Mouse (Mus musculus) CH12.LX (cell line): Measurements from ENCODE around the gene Dennd2c. TPM values are rescaled to one million over a fixed set of nuclear protein-coding genes. Genes with fewer than 3 reads are reported as not detected.

ENCODE experiments used
- DNase-seq: peaks from one replicate; pipeline ENCODE4 v3.0.0-alpha.2; 2013; ENCODE audit errors: extremely low read depth
- H3K27ac ChIP-seq: 2 replicates; pipeline ENCODE4 v1.5.1; 2012; ENCODE audit warnings: low read depth, mild to moderate bottlenecking, control low read depth, moderate library complexity; ENCODE audit not compliant: insufficient read depth
- H3K27me3 ChIP-seq: replicated peaks from 2 replicates; pipeline ENCODE3; 2012; ENCODE audit warnings: inconsistent platforms
- H3K36me3 ChIP-seq, 2 experiments: replicated peaks in 1 of 2; 2 replicates each; pipeline versions ENCODE3 to v1.6.1; 2012; ENCODE audit warnings: inconsistent platforms in 1 of 2, low read length in 1 of 2, mild to moderate bottlenecking in 1 of 2, mixed read lengths in 1 of 2, moderate library complexity in 1 of 2; ENCODE audit not compliant: control insufficient read depth in 1 of 2, insufficient read depth in 1 of 2
- H3K4me1 ChIP-seq, 2 experiments: 2 replicates each; pipeline ENCODE4 v1.6.1; 2012; ENCODE audit warnings: inconsistent platforms in 1 of 2, moderate library complexity in 1 of 2; ENCODE audit not compliant: insufficient read depth in 2 of 2, control insufficient read depth in 1 of 2
- H3K4me2 ChIP-seq: 2 replicates; pipeline ENCODE4 v1.6.1; 2012; ENCODE audit warnings: low read depth, mild to moderate bottlenecking, control low read depth; ENCODE audit not compliant: poor library complexity, insufficient read depth, severe bottlenecking
- H3K4me3 ChIP-seq, 3 experiments: fragments of 150-350 bp in 1 of 3; sonication (generic) in 1 of 3; replicated peaks in 1 of 3; 2 replicates each; pipeline versions ENCODE3 to v1.5.1; 2011 to 2012; ENCODE audit warnings: low read depth in 2 of 3, low read length in 2 of 3, mild to moderate bottlenecking in 2 of 3, moderate library complexity in 2 of 3, control low read depth in 1 of 3, improper control_type of control experiment in 1 of 3, inconsistent platforms in 1 of 3, mixed read lengths in 1 of 3; ENCODE audit not compliant: poor library complexity in 1 of 3
- H3K79me2 ChIP-seq: replicated peaks from 2 replicates; pipeline ENCODE4 v1.6.1; 2012; ENCODE audit warnings: mild to moderate bottlenecking, moderate library complexity; ENCODE audit not compliant: control insufficient read depth, poor library complexity, insufficient read depth, severe bottlenecking; ENCODE audit errors: extremely low read depth
- H3K9ac ChIP-seq: 2 replicates; pipeline ENCODE4 v1.6.1; 2012; ENCODE audit warnings: low read depth, mild to moderate bottlenecking, control low read depth, moderate library complexity; ENCODE audit not compliant: insufficient read depth
- H3K9me3 ChIP-seq: replicated peaks from 2 replicates; pipeline ENCODE3; 2012; ENCODE audit warnings: low read length, inconsistent platforms, mixed read lengths
- BHLHE40 ChIP-seq: IDR thresholded peaks from 2 replicates; pipeline ENCODE4 v1.6.1; 2011; ENCODE audit warnings: mild to moderate bottlenecking, low read depth, low read length, improper control_type of control experiment
- CHD1 ChIP-seq: IDR thresholded peaks from 2 replicates; pipeline ENCODE4 v1.6.1; 2012; ENCODE audit warnings: low read depth, low read length, improper control_type of control experiment, inconsistent platforms
- CHD2 ChIP-seq: IDR thresholded peaks from 2 replicates; pipeline ENCODE4 v1.6.1; 2011; ENCODE audit warnings: low read length, improper control_type of control experiment
- ELF1 ChIP-seq: IDR thresholded peaks from 2 replicates; pipeline ENCODE4 v1.6.1; 2014; ENCODE audit warnings: low read depth, mild to moderate bottlenecking, inconsistent platforms, low read length, improper control_type of control experiment
- EP300 ChIP-seq: IDR thresholded peaks from 2 replicates; pipeline ENCODE4 v1.6.1; 2011; ENCODE audit warnings: low read length, improper control_type of control experiment
- GABPA ChIP-seq: IDR thresholded peaks from 2 replicates; pipeline ENCODE4 v1.6.1; 2012; ENCODE audit warnings: low read depth, low read length, improper control_type of control experiment, inconsistent platforms; ENCODE audit not compliant: insufficient replicate concordance
- JUN ChIP-seq: IDR thresholded peaks from 2 replicates; pipeline ENCODE4 v1.6.1; 2011; ENCODE audit warnings: low read depth, mild to moderate bottlenecking, low read length, improper control_type of control experiment, moderate library complexity; ENCODE audit not compliant: insufficient read depth
- JUND ChIP-seq: conservative IDR thresholded peaks from 2 replicates; pipeline ENCODE4 v1.6.1; 2011; ENCODE audit warnings: low read depth, low read length, improper control_type of control experiment
- MAFK ChIP-seq: IDR thresholded peaks from 2 replicates; pipeline ENCODE4 v1.6.1; 2011; ENCODE audit warnings: low read length, improper control_type of control experiment; ENCODE audit not compliant: insufficient replicate concordance
- MAX ChIP-seq: IDR thresholded peaks from 2 replicates; pipeline ENCODE4 v1.6.1; 2011; ENCODE audit warnings: low read length, improper control_type of control experiment
- MAZ ChIP-seq: IDR thresholded peaks from 2 replicates; pipeline ENCODE4 v1.6.1; 2012; ENCODE audit warnings: low read depth, mild to moderate bottlenecking, inconsistent platforms, low read length, improper control_type of control experiment, moderate library complexity
- MEF2A ChIP-seq: IDR thresholded peaks from 2 replicates; pipeline ENCODE4 v1.6.1; 2014; ENCODE audit warnings: low read depth, mild to moderate bottlenecking, inconsistent platforms, low read length, improper control_type of control experiment, borderline replicate concordance
- NELFE ChIP-seq: IDR thresholded peaks from 2 replicates; pipeline ENCODE4 v1.6.1; 2011; ENCODE audit warnings: low read depth, low read length, improper control_type of control experiment
- PAX5 ChIP-seq: IDR thresholded peaks from 2 replicates; pipeline ENCODE4 v1.6.1; 2012; ENCODE audit warnings: low read length, inconsistent platforms, mixed read lengths
- RCOR1 ChIP-seq: conservative IDR thresholded peaks from 2 replicates; pipeline ENCODE4 v1.6.1; 2012; ENCODE audit warnings: low read depth, mild to moderate bottlenecking, inconsistent platforms, low read length, improper control_type of control experiment
- TBP ChIP-seq: conservative IDR thresholded peaks from 2 replicates; pipeline ENCODE4 v1.6.1; 2011; ENCODE audit warnings: low read depth, low read length, improper control_type of control experiment
- TCF12 ChIP-seq: IDR thresholded peaks from 2 replicates; pipeline ENCODE4 v1.6.1; 2014; ENCODE audit warnings: low read depth, mild to moderate bottlenecking, inconsistent platforms, low read length, improper control_type of control experiment
- UBTF ChIP-seq: IDR thresholded peaks from 2 replicates; pipeline ENCODE4 v1.6.1; 2012; ENCODE audit warnings: low read depth, mild to moderate bottlenecking, inconsistent platforms, low read length, improper control_type of control experiment, moderate library complexity
- USF2 ChIP-seq: conservative IDR thresholded peaks from 2 replicates; pipeline ENCODE4 v1.6.1; 2011; ENCODE audit warnings: low read depth, low read length, improper control_type of control experiment
- ZC3H11A ChIP-seq: IDR thresholded peaks from 2 replicates; pipeline ENCODE4 v1.6.1; 2012; ENCODE audit warnings: low read depth, mild to moderate bottlenecking, inconsistent platforms, low read length, improper control_type of control experiment
- ZKSCAN1 ChIP-seq: IDR thresholded peaks from 2 replicates; pipeline ENCODE4 v1.6.1; 2012; ENCODE audit warnings: low read depth, inconsistent platforms, low read length, improper control_type of control experiment, borderline replicate concordance
- ZNF384 ChIP-seq: IDR thresholded peaks from 2 replicates; pipeline ENCODE4 v1.6.1; 2012; ENCODE audit warnings: low read depth, low read length, improper control_type of control experiment, inconsistent platforms
- dilution Hi-C: fragments of 300-500 bp; cut with MboI; formaldehyde crosslinking; loops from 2 replicates; pipeline ENCODE4 v1.14.3; 2020; ENCODE audit warnings: low sequenced_read_pairs; ENCODE audit not compliant: extremely low pct_unique_long_range_greater_than_20kb, extremely low pct_ligation_motif_present
- in situ Hi-C: fragments of 300-500 bp; cut with MboI; formaldehyde crosslinking; loops from 3 replicates; pipeline ENCODE4 v1.14.3; 2019; ENCODE audit warnings: low sequenced_read_pairs, low pct_ligation_motif_present, low pct_unique_long_range_greater_than_20kb, mixed read lengths
- polyA plus RNA-seq: library from polyadenylated mRNA; unstranded; fragments of >175 nt; gene quantifications from 2 replicates; pipeline ENCODE4 v1.2.1, GENCODE M21; 2012; ENCODE audit warnings: low read depth; ENCODE audit not compliant: insufficient read length
- total RNA-seq, 2 experiments: library from RNA; depleted of rRNA; stranded (reverse); fragments of 300-350 nt in 1 of 2; fragments of >200 nt in 1 of 2; gene quantifications; 2 replicates each; pipeline ENCODE4 v1.2.3; 2012 to 2014

Gene Dennd2c
- total and polyA plus RNA-seq, 3 experiments, result 0.13 to 0.27 (median 0.19) TPM

DNA sequence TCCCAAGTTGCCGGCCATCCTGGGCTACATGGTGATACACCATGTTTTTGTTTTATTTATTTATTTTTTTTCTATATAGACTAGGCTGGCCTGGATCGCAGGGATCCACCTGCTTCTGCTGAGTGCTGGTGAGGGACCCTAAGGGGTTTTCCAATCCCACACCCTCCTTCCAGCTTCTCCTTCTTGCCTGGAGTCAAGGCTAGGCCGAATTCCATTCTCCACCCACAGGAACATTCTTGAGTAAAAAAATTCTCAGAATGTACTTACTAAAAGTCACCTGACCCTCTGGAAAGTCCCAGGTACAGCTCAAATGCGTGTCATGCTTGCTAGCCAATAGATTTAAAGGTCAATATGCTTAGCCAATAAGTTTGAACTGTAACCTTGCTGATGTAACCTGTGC, 89.8 kb downstream of the Dennd2c start:
- Histone ChIP-seq H3K4me3 (no peak overlapping the region), H3K4me2 (no peak overlapping the region), H3K79me2 (no peaks in the 10 kb centered on the region), H3K4me1 (no peaks in the 10 kb centered on the region), H3K36me3 (no peaks in the 10 kb centered on the region), H3K9ac (no peak overlapping the region), H3K27me3 (no peaks in the 10 kb centered on the region), H3K9me3 (peaks cover 17% of the 10 kb centered on the region), H3K27ac (no peak overlapping the region)
- DNase-seq, result no peak
- in situ Hi-C loops (no loop called here), dilution Hi-C loops (no loop called here)
- TF ChIP-seq TCF12 (no peak), ZKSCAN1 (no peak), BHLHE40 (no peak), UBTF (no peak), MAX (no peak), ZNF384 (no peak), CHD1 (no peak), USF2 (no peak), JUND (no peak), MAFK (no peak), EP300 (no peak), CHD2 (no peak), ZC3H11A (no peak)

- Histone ChIP-seq H3K79me2 (no peaks in the 10 kb centered on the region), H3K27me3 (no peaks in the 10 kb centered on the region), H3K36me3 (no peaks in the 10 kb centered on the region), H3K4me1 (no peaks in the 10 kb centered on the region), H3K4me2 (no peak overlapping the region), H3K9me3 (peaks cover 17% of the 10 kb centered on the region), H3K27ac (no peak overlapping the region), H3K9ac (no peak overlapping the region), H3K4me3 (no peak overlapping the region)
- no peak for DNase-seq
- in situ Hi-C loops, result no loop called here
- TF ChIP-seq CHD1 (no peak), TCF12 (no peak), ELF1 (no peak), NELFE (no peak), GABPA (no peak), MAZ (no peak), MEF2A (no peak), RCOR1 (no peak), USF2 (no peak), PAX5 (no peak), TBP (no peak), JUN (no peak)
- dilution Hi-C loops, result no loop called here
These were observed 90.8 kb downstream of the Dennd2c start for GRCm38 (mm10) chr3:103193186-103193585.
